Comparison of ENCODE assay signal across 31 mouse cellular contexts in the genomic region with DNA sequence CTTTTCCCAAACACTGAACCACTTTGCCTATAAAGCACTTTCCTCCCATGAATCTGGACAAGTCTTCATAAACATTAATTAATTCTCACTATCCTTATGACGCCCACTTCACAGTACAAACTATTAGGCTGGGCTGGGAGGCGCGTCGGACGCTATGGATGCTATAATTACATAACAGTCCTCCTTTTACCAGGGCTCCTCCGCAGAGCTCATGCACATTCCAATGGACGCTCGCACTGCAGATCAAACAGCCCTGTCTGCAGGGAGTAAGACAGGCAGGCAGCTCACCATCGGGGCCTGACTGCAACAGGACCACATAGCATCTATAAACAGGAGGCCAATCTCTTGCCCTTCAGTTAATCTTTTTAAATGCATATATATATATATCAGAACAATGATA. TPM values are rescaled to one million over a fixed set of nuclear protein-coding genes. Genes with fewer than 3 reads are reported as not detected.
"Had no signal": no experiment of that assay in that cellular context is flagged by ENCODE, and none has a peak within 500 bp of the region (broad histone marks: within the 10 kb centered on the region; RNA-seq: fewer than 3 reads in every experiment).

No protein-coding gene starts in this region.

- H3K27ac ChIP-seq: limb, embryonic 12.5 days; limb, embryonic 15.5 days; liver, embryonic 14.5 days; lung, embryonic 15.5 days; midbrain, embryonic 15.5 days; neural tube, embryonic 13.5 days; stomach, embryonic 15.5 days had no signal

- H3K9me3 ChIP-seq: limb, embryonic 12.5 days; limb, embryonic 15.5 days; lung, embryonic 15.5 days; midbrain, embryonic 15.5 days; neural tube, embryonic 13.5 days; stomach, embryonic 15.5 days had no signal

- ATAC-seq: liver, postnatal 0 days; midbrain, embryonic 15.5 days had no signal

- H3K36me3 ChIP-seq: limb, embryonic 12.5 days; limb, embryonic 15.5 days; lung, embryonic 15.5 days; midbrain, embryonic 15.5 days; neural tube, embryonic 13.5 days; stomach, embryonic 15.5 days had no signal

- H3K4me3 ChIP-seq: limb, embryonic 12.5 days; limb, embryonic 15.5 days; lung, embryonic 15.5 days; midbrain, embryonic 15.5 days; myocyte; neural tube, embryonic 13.5 days; stomach, embryonic 15.5 days had no signal

- H3K9ac ChIP-seq: limb, embryonic 12.5 days; limb, embryonic 15.5 days; liver, embryonic 14.5 days; liver, postnatal 0 days; lung, embryonic 15.5 days; midbrain, embryonic 15.5 days; neural tube, embryonic 13.5 days; stomach, embryonic 15.5 days had no signal

- DNase-seq: kidney, adult 18-20 months; kidney, adult 9 months; kidney, postnatal 14 days; kidney, postnatal 4 days; left cerebral cortex, postnatal 4 days; liver, postnatal 0 days; lung, postnatal 14 days; lung, postnatal 4 days; retina, postnatal 1 day; right cerebral cortex, postnatal 25 days; spleen, adult 18-20 months; thymus, postnatal 36 days had no signal

- H3K4me2 ChIP-seq: limb, embryonic 12.5 days; limb, embryonic 15.5 days; liver, embryonic 11.5 days; lung, embryonic 15.5 days; midbrain, embryonic 15.5 days; neural tube, embryonic 13.5 days; stomach, embryonic 15.5 days had no signal

- H3K27me3 ChIP-seq: limb, embryonic 12.5 days; limb, embryonic 15.5 days; lung, embryonic 15.5 days; midbrain, embryonic 15.5 days; neural tube, embryonic 13.5 days; stomach, embryonic 15.5 days had no signal

- H3K4me1 ChIP-seq: limb, embryonic 12.5 days; limb, embryonic 15.5 days; lung, embryonic 15.5 days; midbrain, embryonic 15.5 days; neural tube, embryonic 13.5 days; stomach, embryonic 15.5 days had no signal

RNA-seq across cellular contexts. Expression of a gene that starts 6.8 kb away (rescaled TPM):
- total RNA-seq: layer of hippocampus, adult 18-20 months; layer of hippocampus, postnatal 14 days; left cerebral cortex, adult 8-10 months; left cerebral cortex, postnatal 14 days; left cerebral cortex, postnatal 4 days; megakaryocyte progenitor cell, adult 5-6 weeks; megakaryocyte-erythroid progenitor cell, adult 5-6 weeks; monocyte, adult 5-6 weeks; neutrophil, adult 5-6 weeks had no signal
- polyA plus RNA-seq: limb, embryonic 12.5 days; liver, embryonic 11.5 days; liver, embryonic 14.5 days; liver, postnatal 0 days; midbrain, embryonic 15.5 days; myocyte; neural tube, embryonic 13.5 days; thymus, postnatal 0 days; urinary bladder, adult 2 months had no signal

RNA-seq across cellular contexts. Expression of a gene that starts 18.0 kb away (rescaled TPM):
- total RNA-seq: megakaryocyte progenitor cell, adult 5-6 weeks; megakaryocyte-erythroid progenitor cell, adult 5-6 weeks; monocyte, adult 5-6 weeks; neutrophil, adult 5-6 weeks had no signal
